Mouse (Mus musculus): ENCODE measurements around the gene Cd24a. TPM values are rescaled to one million over a fixed set of nuclear protein-coding genes. Genes with fewer than 3 reads are reported as not detected.

Gene Cd24a
- total and polyA plus RNA-seq, 3 experiments: 469 to 2,766 (median 2,120) TPM

DNA sequence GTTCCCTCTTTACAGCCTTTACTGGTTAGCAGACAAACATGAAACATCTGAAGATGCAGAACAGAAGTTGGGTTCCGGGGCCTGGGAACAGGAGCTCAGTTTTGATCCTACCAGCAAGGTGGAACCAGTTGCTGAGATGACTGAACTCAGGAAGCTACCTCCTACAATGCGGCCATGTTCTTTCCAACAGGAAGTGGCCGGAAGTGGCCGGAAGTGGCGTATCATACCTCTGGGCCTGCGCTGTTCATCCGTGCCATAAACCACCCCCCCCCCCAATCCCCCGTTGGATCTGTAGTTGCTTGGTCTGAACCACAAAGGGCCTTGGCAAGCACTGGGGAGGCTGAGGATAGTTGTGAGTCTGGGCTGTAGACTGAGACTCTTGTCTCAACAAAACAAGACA, 45.4 kb downstream of the Cd24a start:
- TF ChIP-seq EP300 (IDR thresholded peaks at IDR 0.05; ENCODE audit: low read length): no peak
- no peak for TF ChIP-seq ZMIZ1 (IDR thresholded peaks at IDR 0.05; ENCODE audit: low read depth, low read length)
- TF ChIP-seq ELF1 (IDR thresholded peaks at IDR 0.05; ENCODE audit: low read depth, low read length): no peak
- no peak for TF ChIP-seq MAFK (IDR thresholded peaks at IDR 0.05; ENCODE audit: insufficient replicate concordance, low read length)
- no peak for TF ChIP-seq CHD2 (IDR thresholded peaks at IDR 0.05; ENCODE audit: low read length)
- no peak for TF ChIP-seq JUN (IDR thresholded peaks at IDR 0.05; ENCODE audit: insufficient read depth, low read depth, low read length)
- TF ChIP-seq MAZ (IDR thresholded peaks at IDR 0.05; ENCODE audit: low read depth, low read length): no peak
- TF ChIP-seq TCF12 (IDR thresholded peaks at IDR 0.05; ENCODE audit: low read depth, low read length): no peak
- TF ChIP-seq GABPA (IDR thresholded peaks at IDR 0.05; ENCODE audit: insufficient replicate concordance, low read depth, low read length): no peak
- no peak for TF ChIP-seq POLR2AphosphoS2 (IDR thresholded peaks at IDR 0.05; ENCODE audit: low read depth, low read length)
- no peak overlapping the region for H3K27ac ChIP-seq (ENCODE audit: insufficient read depth, low read depth)

GRCm38 (mm10) chr10:43624362-43624761, 46.3 kb downstream of the Cd24a start:
- H3K9ac ChIP-seq (ENCODE audit: insufficient read depth, low read depth): no peak overlapping the region
- TF ChIP-seq TCF12 (IDR thresholded peaks at IDR 0.05; ENCODE audit: low read depth, low read length): no peak
- no peak for TF ChIP-seq CHD2 (IDR thresholded peaks at IDR 0.05; ENCODE audit: low read length)
- TF ChIP-seq SIN3A (IDR thresholded peaks at IDR 0.05; ENCODE audit: low read length): no peak
- no peak for TF ChIP-seq KAT2A (IDR thresholded peaks at IDR 0.05; ENCODE audit: insufficient replicate concordance, low read length)
- TF ChIP-seq E2F4 (IDR thresholded peaks at IDR 0.05; ENCODE audit: insufficient replicate concordance, low read depth, low read length): no peak
- no peak for TF ChIP-seq SMC3 (IDR thresholded peaks at IDR 0.05; ENCODE audit: low read depth, low read length)
- TF ChIP-seq ELF1 (IDR thresholded peaks at IDR 0.05; ENCODE audit: low read depth, low read length): no peak
- no peak for TF ChIP-seq EP300 (IDR thresholded peaks at IDR 0.05; ENCODE audit: low read length)
- no peak for TF ChIP-seq MAZ (IDR thresholded peaks at IDR 0.05; ENCODE audit: low read depth, low read length)
- TF ChIP-seq MYC (IDR thresholded peaks at IDR 0.05; ENCODE audit: low read depth, low read length): no peak
- TF ChIP-seq UBTF (IDR thresholded peaks at IDR 0.05; ENCODE audit: low read depth, low read length): no peak
- TF ChIP-seq MAX (IDR thresholded peaks at IDR 0.05; ENCODE audit: low read length): no peak
- TF ChIP-seq USF2 (conservative IDR thresholded peaks at IDR 0.05; ENCODE audit: low read depth, low read length): no peak
- TF ChIP-seq ZC3H11A (IDR thresholded peaks at IDR 0.05; ENCODE audit: low read depth, low read length): no peak
- TF ChIP-seq GABPA (IDR thresholded peaks at IDR 0.05; ENCODE audit: insufficient replicate concordance, low read depth, low read length): no peak
- no peaks in the 10 kb centered on the region for H3K36me3 ChIP-seq (replicated peaks in 1 of 2; ENCODE audit: control insufficient read depth in 1 of 2, insufficient read depth in 1 of 2, low read length in 1 of 2)
- no peak overlapping the region for H3K27ac ChIP-seq (ENCODE audit: insufficient read depth, low read depth)
- H3K27me3 ChIP-seq (replicated peaks): no peaks in the 10 kb centered on the region
- in situ Hi-C loops (cut with MboI; ENCODE audit: low pct_ligation_motif_present, low pct_unique_long_range_greater_than_20kb, low sequenced_read_pairs) (loop anchor here (5.0 kb wide), 1 partner anchor 37 kb away; no protein-coding TSS in a partner anchor), dilution Hi-C loops (cut with MboI; ENCODE audit: extremely low pct_ligation_motif_present, extremely low pct_unique_long_range_greater_than_20kb, low sequenced_read_pairs) (no loop called here)
- DNase-seq (ENCODE audit: extremely low read depth): no peak
- no peak overlapping the region for H3K4me3 ChIP-seq (replicated peaks in 1 of 3; ENCODE audit: low read depth in 2 of 3, low read length in 2 of 3, poor library complexity in 1 of 3)
- no peaks in the 10 kb centered on the region for H3K79me2 ChIP-seq (replicated peaks; ENCODE audit: control insufficient read depth, extremely low read depth, insufficient read depth, poor library complexity, severe bottlenecking)
- H3K4me1 ChIP-seq (ENCODE audit: control insufficient read depth in 1 of 2, insufficient read depth in 2 of 2): no peaks in the 10 kb centered on the region
- H3K9me3 ChIP-seq (replicated peaks; ENCODE audit: low read length): peaks cover 8% of the 10 kb centered on the region
- H3K4me2 ChIP-seq (ENCODE audit: insufficient read depth, low read depth, poor library complexity, severe bottlenecking): no peak overlapping the region

More for the DNA sequence above, 45.4 kb downstream of the Cd24a start:
- Histone ChIP-seq H3K4me2 (ENCODE audit: insufficient read depth, low read depth, poor library complexity, severe bottlenecking) (no peak overlapping the region), H3K36me3 (replicated peaks in 1 of 2; ENCODE audit: control insufficient read depth in 1 of 2, insufficient read depth in 1 of 2, low read length in 1 of 2) (no peaks in the 10 kb centered on the region), H3K79me2 (replicated peaks; ENCODE audit: control insufficient read depth, extremely low read depth, insufficient read depth, poor library complexity, severe bottlenecking) (no peaks in the 10 kb centered on the region), H3K27me3 (replicated peaks) (no peaks in the 10 kb centered on the region), H3K9me3 (replicated peaks; ENCODE audit: low read length) (peaks cover 8% of the 10 kb centered on the region), H3K4me1 (ENCODE audit: control insufficient read depth in 1 of 2, insufficient read depth in 2 of 2) (peaks cover 0 to 8% of the 10 kb centered on the region in 2 experiments; a peak in 1 of 4 replicates), H3K4me3 (replicated peaks in 1 of 3; ENCODE audit: low read depth in 2 of 3, low read length in 2 of 3, poor library complexity in 1 of 3) (no peak overlapping the region), H3K9ac (ENCODE audit: insufficient read depth, low read depth) (no peak overlapping the region)
- in situ Hi-C loops (cut with MboI; ENCODE audit: low pct_ligation_motif_present, low pct_unique_long_range_greater_than_20kb, low sequenced_read_pairs): loop anchor here (5.0 kb wide), 1 partner anchor 36 kb away; no protein-coding TSS in a partner anchor
- DNase-seq (ENCODE audit: extremely low read depth): no peak
- dilution Hi-C loops (cut with MboI; ENCODE audit: extremely low pct_ligation_motif_present, extremely low pct_unique_long_range_greater_than_20kb, low sequenced_read_pairs): no loop called here
